8 mouse cellular contexts compared by ENCODE assay signal in genomic region chr1:86487295-86487907, GRCm38 (mm10). TPM values are rescaled to one million over a fixed set of nuclear protein-coding genes. Genes with fewer than 3 reads are reported as not detected.
DNase-seq lines count a peak whose midpoint lies in the region; ATAC-seq lines count a peak whose summit lies in the region.

No protein-coding gene starts in this region.

- no peaks in the 10 kb centered on the region for H3K9me3 ChIP-seq in hindbrain, embryonic 15.5 days

- no peaks in the 10 kb centered on the region for H3K27me3 ChIP-seq in hindbrain, embryonic 15.5 days

- peaks cover 23% of the 10 kb centered on the region for H3K4me1 ChIP-seq in hindbrain, embryonic 15.5 days (replicated peaks)

- H3K27ac ChIP-seq in hindbrain, embryonic 15.5 days (replicated peaks) = peak overlapping the region; percentile 98

- no peaks in the 10 kb centered on the region for H3K36me3 ChIP-seq in hindbrain, embryonic 15.5 days

- WGBS in hindbrain, embryonic 15.5 days = under 1% methylated on average over 73 of the region's 74 CpGs

- DNase-seq in R1 (ENCODE audit: low read depth, low spot score) = peak; percentile 99
- peak; percentile 100 for DNase-seq in cerebellum, postnatal 25 days
- DNase-seq in frontal cortex, postnatal 36 days (ENCODE audit: low spot score in 2 of 2) = peak; percentile 100
- DNase-seq in left cerebral cortex, adult 11 months (ENCODE audit: low spot score) = peak; percentile 98
- peak; percentile 99 to 100 for DNase-seq in lung, postnatal 4 days
- DNase-seq in retina, postnatal 7 days (ENCODE audit: low read depth, low spot score) = peak; percentile 100
- DNase-seq in urinary bladder, adult 2 months (ENCODE audit: low spot score) = peak; percentile 99

- peak overlapping the region; percentile 81 for H3K9ac ChIP-seq in hindbrain, embryonic 15.5 days

- peak overlapping the region; percentile 50 for H3K4me3 ChIP-seq in hindbrain, embryonic 15.5 days

- peak overlapping the region; percentile 60 for H3K4me2 ChIP-seq in hindbrain, embryonic 15.5 days

- ATAC-seq in hindbrain, embryonic 15.5 days (ENCODE audit: low FRiP score, low read depth) = peak; percentile 97

RNA-seq across cellular contexts. Expression of gene Ptma, which starts 39.1 kb away (rescaled TPM):
- polyA plus RNA-seq in hindbrain, embryonic 15.5 days (2015; fragmentation: Nextera tagmentation; extraction: Ambion mirVana) = 1,392 and 1,427 TPM in 2 replicates
- 836 and 1,054 TPM in 2 replicates for polyA plus RNA-seq in urinary bladder, adult 2 months (2012; rRNA removed)

Comparison
In these comparisons a context has a peak if more than half of its experiments do, and no peak if none do; other contexts are left out.
1. Peak in every context shown above with its lines: DNase-seq, ATAC-seq, H3K4me3 ChIP-seq and H3K27ac ChIP-seq.